In the genomic region with DNA sequence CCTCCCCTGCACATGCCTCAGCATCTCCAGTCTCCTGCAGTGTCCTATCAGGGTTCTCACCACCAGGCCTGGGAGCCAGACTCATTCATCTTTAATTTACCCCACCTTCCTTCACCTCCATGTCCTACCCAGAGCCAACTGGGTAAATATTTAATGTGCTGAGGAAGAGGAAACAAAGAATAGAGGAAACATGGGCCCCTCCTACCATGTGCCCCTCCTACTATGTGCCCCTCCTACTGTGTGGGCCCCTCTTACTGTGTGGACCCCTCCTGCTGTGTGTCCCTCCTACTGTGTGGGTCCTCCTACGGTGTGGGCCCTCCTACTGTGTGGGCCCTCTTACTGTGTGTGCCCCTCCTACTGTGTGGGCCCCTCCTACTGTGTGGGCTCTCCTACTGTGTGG, we compare ENCODE assay signal across 10 mouse cellular contexts. TPM values are rescaled to one million over a fixed set of nuclear protein-coding genes. Genes with fewer than 3 reads are reported as not detected.
"Had no signal": no experiment of that assay in that cellular context is flagged by ENCODE, and none has a peak within 500 bp of the region (broad histone marks: within the 10 kb centered on the region; RNA-seq: fewer than 3 reads in every experiment).

No protein-coding gene starts in this region.

- H3K27ac ChIP-seq: kidney, embryonic 15.5 days; liver, embryonic 12.5 days; midbrain, embryonic 12.5 days had no signal

- H3K27me3 ChIP-seq: kidney, embryonic 15.5 days; liver, embryonic 12.5 days; midbrain, embryonic 12.5 days had no signal

- DNase-seq: kidney, adult 2 months; left cerebral cortex, postnatal 4 days; lung, embryonic 14.5 days; right cerebral cortex, adult 18-20 months; right cerebral cortex, postnatal 25 days; thymus, postnatal 36 days had no signal

- H3K9ac ChIP-seq: kidney, embryonic 15.5 days; liver, embryonic 12.5 days; lung, embryonic 14.5 days; midbrain, embryonic 12.5 days had no signal

- H3K36me3 ChIP-seq: kidney, embryonic 15.5 days; liver, embryonic 12.5 days; midbrain, embryonic 12.5 days had no signal

- H3K9me3 ChIP-seq: kidney, embryonic 15.5 days; liver, embryonic 12.5 days; midbrain, embryonic 12.5 days had no signal

- H3K4me3 ChIP-seq: kidney, embryonic 15.5 days; liver, embryonic 12.5 days; midbrain, embryonic 12.5 days had no signal

- H3K4me2 ChIP-seq: kidney, embryonic 15.5 days; liver, embryonic 12.5 days; lung, embryonic 14.5 days; midbrain, embryonic 12.5 days had no signal

- H3K4me1 ChIP-seq: kidney, embryonic 15.5 days; liver, embryonic 12.5 days; midbrain, embryonic 12.5 days had no signal

- ATAC-seq: intestine, embryonic 16.5 days; liver, embryonic 12.5 days had no signal

RNA-seq across cellular contexts. Expression of a gene that starts 51.2 kb away (rescaled TPM):
- polyA plus RNA-seq: midbrain, embryonic 12.5 days had no signal
